Comparison of ENCODE assay signal across 8 mouse cellular contexts in genomic region chr6:72348411-72348810, GRCm38 (mm10). TPM values are rescaled to one million over a fixed set of nuclear protein-coding genes. Genes with fewer than 3 reads are reported as not detected.
DNase-seq lines count a peak whose midpoint lies in the region; ATAC-seq and TF ChIP-seq lines count a peak whose summit lies in the region.

No protein-coding gene starts in this region.

- H3K9me3 ChIP-seq in lung, embryonic 14.5 days (ENCODE audit: low read depth, low read length) = no peaks in the 10 kb centered on the region
- H3K9me3 ChIP-seq in forebrain, embryonic 13.5 days (replicated peaks) = no peaks in the 10 kb centered on the region
- no peaks in the 10 kb centered on the region for H3K9me3 ChIP-seq in neural tube, embryonic 12.5 days

- TF ChIP-seq CTCF in lung, embryonic 14.5 days (IDR thresholded peaks at IDR 0.05; ENCODE audit: low read depth) = no peak

- DNase-seq in lung, embryonic 14.5 days = no peak
- DNase-seq in lung, postnatal 10 days = no peak
- DNase-seq in kidney, postnatal 25 days = peak; percentile 57 to 78
- no peak for DNase-seq in adrenal gland, postnatal 4 days (ENCODE audit: low spot score in 2 of 2)
- no peak for DNase-seq in layer of hippocampus, postnatal 36 days

- H3K9ac ChIP-seq in lung, embryonic 14.5 days = peak overlapping the region; percentile 90
- no peak overlapping the region for H3K9ac ChIP-seq in forebrain, embryonic 13.5 days
- no peak overlapping the region; the same call in 1 of the 2 replicates for H3K9ac ChIP-seq in neural tube, embryonic 12.5 days

- no peak for ATAC-seq in lung, embryonic 14.5 days (ENCODE audit: insufficient read depth)
- no peak for ATAC-seq in forebrain, embryonic 13.5 days
- no peak for ATAC-seq in neural tube, embryonic 12.5 days (ENCODE audit: low FRiP score, low read depth)
- no peak for ATAC-seq in megakaryocyte-erythroid progenitor cell, adult 5-6 weeks (replicated peaks; ENCODE audit: low FRiP score, low TSS enrichment, poor library complexity, severe bottlenecking)

- 62% methylated on average over 10 of the region's 10 CpGs for WGBS in lung, embryonic 14.5 days
- 83% methylated on average over 10 of the region's 10 CpGs for WGBS in forebrain, embryonic 13.5 days
- 83% methylated on average over 10 of the region's 10 CpGs for WGBS in neural tube, embryonic 12.5 days

- H3K4me3 ChIP-seq in lung, embryonic 14.5 days (ENCODE audit: low read depth, low read length) = peak overlapping the region; percentile 92
- peak overlapping the region; percentile 87 for H3K4me3 ChIP-seq in forebrain, embryonic 13.5 days
- 0 out of 2 replicates have a peak overlapping the region, but pooled peaks have one; percentile 95 for H3K4me3 ChIP-seq in neural tube, embryonic 12.5 days

- H3K4me1 ChIP-seq in lung, embryonic 14.5 days (ENCODE audit: insufficient read depth) = peaks cover 13% of the 10 kb centered on the region; the same call in 1 of the 2 replicates
- peaks cover 51% of the 10 kb centered on the region for H3K4me1 ChIP-seq in forebrain, embryonic 13.5 days
- peaks cover 33% of the 10 kb centered on the region for H3K4me1 ChIP-seq in neural tube, embryonic 12.5 days

- H3K27ac ChIP-seq in lung, embryonic 14.5 days (ENCODE audit: low read depth) = 0 out of 2 replicates have a peak overlapping the region, but pooled peaks have one; percentile 94
- 0 out of 2 replicates have a peak overlapping the region, but pooled peaks have one; percentile 4 for H3K27ac ChIP-seq in forebrain, embryonic 13.5 days
- H3K27ac ChIP-seq in neural tube, embryonic 12.5 days = no peak overlapping the region

- H3K36me3 ChIP-seq in lung, embryonic 14.5 days (ENCODE audit: insufficient read depth) = peaks cover 31% of the 10 kb centered on the region
- H3K36me3 ChIP-seq in forebrain, embryonic 13.5 days (ENCODE audit: poor library complexity, severe bottlenecking) = peaks cover 26% of the 10 kb centered on the region
- peaks cover 27% of the 10 kb centered on the region for H3K36me3 ChIP-seq in neural tube, embryonic 12.5 days

- peak overlapping the region; percentile 69 for H3K4me2 ChIP-seq in lung, embryonic 14.5 days
- peak overlapping the region; percentile 89 for H3K4me2 ChIP-seq in forebrain, embryonic 13.5 days
- peak overlapping the region; percentile 90 for H3K4me2 ChIP-seq in neural tube, embryonic 12.5 days (replicated peaks)

- no peaks in the 10 kb centered on the region for H3K27me3 ChIP-seq in lung, embryonic 14.5 days (ENCODE audit: insufficient read depth, low read length)
- no peaks in the 10 kb centered on the region for H3K27me3 ChIP-seq in forebrain, embryonic 13.5 days
- H3K27me3 ChIP-seq in neural tube, embryonic 12.5 days (replicated peaks) = no peaks in the 10 kb centered on the region

RNA-seq across cellular contexts. Expression of gene 0610030E20Rik, which starts 1.3 kb away (rescaled TPM):
- polyA plus RNA-seq in lung, embryonic 14.5 days (2014; fragmentation: Nextera tagmentation; extraction: Ambion mirVana) = 25.5 and 29.7 TPM in 2 replicates
- polyA plus RNA-seq in forebrain, embryonic 13.5 days (2015; fragmentation: Nextera tagmentation; extraction: Ambion mirVana) = 27.2 and 28.2 TPM in 2 replicates
- 24.8 and 25.8 TPM in 2 replicates for polyA plus RNA-seq in neural tube, embryonic 12.5 days (2016; fragmentation: Nextera tagmentation; extraction: Ambion mirVana)
- total RNA-seq in adrenal gland, postnatal 4 days (2021) = 10 to 100 TPM; 32.5 to 34.3 TPM
- total RNA-seq in megakaryocyte-erythroid progenitor cell, adult 5-6 weeks (2014; fragmentation: Nextera tagmentation) = 28.5 and 31.0 TPM in 2 replicates
- 15.2 and 16.6 TPM in 2 replicates for total RNA-seq in megakaryocyte-erythroid progenitor cell, adult 5-6 weeks (2017)
- 10 to 100 TPM; 16.9 to 17.2 TPM for total RNA-seq in layer of hippocampus, postnatal 36 days (2021)

RNA-seq across cellular contexts. Expression of gene Usp39, which starts 3.4 kb away (rescaled TPM):
- polyA plus RNA-seq in lung, embryonic 14.5 days (2014; fragmentation: Nextera tagmentation; extraction: Ambion mirVana) = 69.0 and 73.7 TPM in 2 replicates
- polyA plus RNA-seq in forebrain, embryonic 13.5 days (2015; fragmentation: Nextera tagmentation; extraction: Ambion mirVana) = 61.9 and 64.8 TPM in 2 replicates
- 63.7 and 64.9 TPM in 2 replicates for polyA plus RNA-seq in neural tube, embryonic 12.5 days (2016; fragmentation: Nextera tagmentation; extraction: Ambion mirVana)
- total RNA-seq in adrenal gland, postnatal 4 days (2021) = 10 to 100 TPM; 36.2 to 36.4 TPM
- 66.8 and 72.5 TPM in 2 replicates for total RNA-seq in megakaryocyte-erythroid progenitor cell, adult 5-6 weeks (2014; fragmentation: Nextera tagmentation)
- 121 and 147 TPM in 2 replicates for total RNA-seq in megakaryocyte-erythroid progenitor cell, adult 5-6 weeks (2017)
- 10 to 100 TPM; 31.3 to 35.8 TPM for total RNA-seq in layer of hippocampus, postnatal 36 days (2021)

RNA-seq across cellular contexts. Expression of gene Tmem150a, which starts 6.8 kb away (rescaled TPM):
- 10.3 and 10.4 TPM in 2 replicates for polyA plus RNA-seq in lung, embryonic 14.5 days (2014; fragmentation: Nextera tagmentation; extraction: Ambion mirVana)
- 6.9 and 7.3 TPM in 2 replicates for polyA plus RNA-seq in forebrain, embryonic 13.5 days (2015; fragmentation: Nextera tagmentation; extraction: Ambion mirVana)
- 12.8 and 12.9 TPM in 2 replicates for polyA plus RNA-seq in neural tube, embryonic 12.5 days (2016; fragmentation: Nextera tagmentation; extraction: Ambion mirVana)
- 10 to 100 TPM; 31.4 to 34.1 TPM for total RNA-seq in adrenal gland, postnatal 4 days (2021)
- 0.92 and 5.0 TPM in 2 replicates for total RNA-seq in megakaryocyte-erythroid progenitor cell, adult 5-6 weeks (2014; fragmentation: Nextera tagmentation)
- not detected in 2 replicates for total RNA-seq in megakaryocyte-erythroid progenitor cell, adult 5-6 weeks (2017)
- 10 to 100 TPM in 1 of 2 experiments, 1 to 10 TPM in 1; 8.1 to 10.5 TPM for total RNA-seq in layer of hippocampus, postnatal 36 days (2021)

RNA-seq across cellular contexts. Expression of gene Rnf181, which starts 18.3 kb away (rescaled TPM):
- polyA plus RNA-seq in lung, embryonic 14.5 days (2014; fragmentation: Nextera tagmentation; extraction: Ambion mirVana) = 105 and 116 TPM in 2 replicates
- polyA plus RNA-seq in forebrain, embryonic 13.5 days (2015; fragmentation: Nextera tagmentation; extraction: Ambion mirVana) = 122 and 125 TPM in 2 replicates
- polyA plus RNA-seq in neural tube, embryonic 12.5 days (2016; fragmentation: Nextera tagmentation; extraction: Ambion mirVana) = 108 and 109 TPM in 2 replicates
- total RNA-seq in adrenal gland, postnatal 4 days (2021) = 100 to 1,000 TPM; 329 to 344 TPM
- total RNA-seq in megakaryocyte-erythroid progenitor cell, adult 5-6 weeks (2014; fragmentation: Nextera tagmentation) = 82.6 and 91.5 TPM in 2 replicates
- 34.8 and 55.5 TPM in 2 replicates for total RNA-seq in megakaryocyte-erythroid progenitor cell, adult 5-6 weeks (2017)
- total RNA-seq in layer of hippocampus, postnatal 36 days (2021) = 10 to 100 TPM; 77.6 to 85.2 TPM

RNA-seq across cellular contexts. Expression of gene Vamp5, which starts 31.9 kb away (rescaled TPM):
- polyA plus RNA-seq in lung, embryonic 14.5 days (2014; fragmentation: Nextera tagmentation; extraction: Ambion mirVana) = 31.0 and 31.2 TPM in 2 replicates
- 7.0 and 10.1 TPM in 2 replicates for polyA plus RNA-seq in forebrain, embryonic 13.5 days (2015; fragmentation: Nextera tagmentation; extraction: Ambion mirVana)
- 17.3 and 18.7 TPM in 2 replicates for polyA plus RNA-seq in neural tube, embryonic 12.5 days (2016; fragmentation: Nextera tagmentation; extraction: Ambion mirVana)
- total RNA-seq in adrenal gland, postnatal 4 days (2021) = 10 to 100 TPM; 33.0 to 40.5 TPM
- 420 and 424 TPM in 2 replicates for total RNA-seq in megakaryocyte-erythroid progenitor cell, adult 5-6 weeks (2014; fragmentation: Nextera tagmentation)
- 125 and 132 TPM in 2 replicates for total RNA-seq in megakaryocyte-erythroid progenitor cell, adult 5-6 weeks (2017)
- 1 to 10 TPM; 4.4 to 5.3 TPM for total RNA-seq in layer of hippocampus, postnatal 36 days (2021)

Comparison
In these comparisons a context has a peak if more than half of its experiments do, and no peak if none do; other contexts are left out.
1. DNase-seq: peak in kidney, postnatal 25 days (2 of 2); none in lung, embryonic 14.5 days (single experiment), lung, postnatal 10 days (single experiment), adrenal gland, postnatal 4 days (0 of 2) and layer of hippocampus, postnatal 36 days (0 of 2).
2. Peak in every context shown above with its lines, with median percentiles within 50 percentile points of each other: H3K4me2 ChIP-seq and H3K4me3 ChIP-seq.